Mouse (Mus musculus) layer of hippocampus, postnatal 25 days (tissue): ENCODE data around the gene Utp15. TPM values are rescaled to one million over a fixed set of nuclear protein-coding genes. Genes with fewer than 3 reads are reported as not detected.

Experiments used
- total RNA-seq, 2 experiments: library from RNA; stranded (reverse); gene quantifications; 2 replicates each; pipeline ENCODE4 v1.2.3; 2021

The Utp15 gene
- total RNA-seq, 2 experiments from 2014 or later = 17.2 to 23.0 TPM

Other genes starting within 250 kb of the Utp15 start
- gene Arhgef28, start 56.6 kb downstream of the Utp15 start, total RNA-seq = 10 to 100 TPM; 90.3 to 90.9 TPM
- gene Ankra2, start within 50 bp of the Utp15 start, total RNA-seq = 10 to 100 TPM; 49.8 to 51.0 TPM
- not detected for gene Gm21976, start 16.8 kb upstream of the Utp15 start, total RNA-seq
- 100 to 1,000 TPM; 196 to 221 TPM for gene Btf3, start 54.0 kb upstream of the Utp15 start, total RNA-seq
- gene Foxd1, start 91.2 kb upstream of the Utp15 start, total RNA-seq = 1 to 10 TPM in 1 of 2 experiments, under 1 TPM in 1; 0.71 to 1.0 TPM
- gene Gm10320, start 229.0 kb upstream of the Utp15 start, total RNA-seq = not detected